Mouse (Mus musculus) brain, embryonic 14.5 days (tissue): ENCODE data around the gene Ctnnd2.

ENCODE experiments used
- CTCF ChIP-seq: fragments of 200-500 bp; IDR thresholded peaks from 2 replicates; pipeline ENCODE4 v1.5.1; 2012; ENCODE audit warnings: inconsistent platforms, mild to moderate bottlenecking, moderate library complexity, borderline replicate concordance; ENCODE audit not compliant: insufficient read depth, insufficient read length; ENCODE audit errors: extremely low read depth
- POLR2A ChIP-seq: fragments of 200-500 bp; IDR thresholded peaks from 2 replicates; pipeline ENCODE4 v1.6.1; 2012; ENCODE audit warnings: mild to moderate bottlenecking, inconsistent platforms, borderline replicate concordance; ENCODE audit not compliant: poor library complexity, insufficient read depth, insufficient read length, severe bottlenecking; ENCODE audit errors: extremely low read depth

- TF ChIP-seq CTCF (no peak), POLR2A (no peak)
Measured at GRCm38 (mm10) chr15:30512467-30512866, 340.1 kb downstream of the Ctnnd2 start.
